Mouse (Mus musculus) thymus, postnatal 36 days (tissue): ENCODE measurements around the gene Trim33.

Source experiments
- DNase-seq, 2 experiments: peaks; one replicate each; pipeline ENCODE4 v3.0.0; 2022; ENCODE audit warnings: mixed read lengths in 2 of 2

Gene Trim33

GRCm38 (mm10) chr3:103401342-103402098, 122.4 kb downstream of the Trim33 start:
- peak; percentile 40 to 68 for DNase-seq

GRCm38 (mm10) chr3:103402212-103402611, 123.1 kb downstream of the Trim33 start:
- no peak for DNase-seq

- no peak for DNase-seq
Observed at GRCm38 (mm10) chr3:103405135-103405534, 126.0 kb downstream of the Trim33 start.

GRCm38 (mm10) chr3:103405871-103406765, 127.0 kb downstream of the Trim33 start:
- DNase-seq, result no peak
